Mouse (Mus musculus) heart, embryonic 16.5 days (tissue): ENCODE results near the gene Hbq1a. TPM values are rescaled to one million over a fixed set of nuclear protein-coding genes. Genes with fewer than 3 reads are reported as not detected.

Experiments used
- ATAC-seq: fragments of 200-750 bp; cut with Nextera tagmentation; replicated peaks from 2 replicates; pipeline ENCODE4 v1.8.0; 2017; ENCODE audit warnings: moderate number of reproducible peaks; ENCODE audit not compliant: insufficient read depth, low FRiP score; ENCODE audit errors: extremely low read depth
- H3K27ac ChIP-seq: fragments of 300-500 bp; sonication (generic); 2 replicates; pipeline ENCODE4 v1.5.1; 2014; ENCODE audit warnings: mild to moderate bottlenecking, low read length, control low read depth, moderate library complexity
- H3K27me3 ChIP-seq: fragments of 300-500 bp; sonication (generic); 2 replicates; pipeline ENCODE4 v1.6.1; 2014; ENCODE audit warnings: low read length, mixed read lengths; ENCODE audit not compliant: control insufficient read depth, insufficient read depth
- H3K36me3 ChIP-seq: fragments of 300-500 bp; sonication (generic); 2 replicates; pipeline ENCODE4 v1.6.1; 2014; ENCODE audit not compliant: control insufficient read depth, insufficient read depth
- H3K4me1 ChIP-seq: fragments of 300-500 bp; sonication (generic); 2 replicates; pipeline ENCODE4 v1.6.1; 2014; ENCODE audit warnings: low read length, mixed read lengths; ENCODE audit not compliant: control insufficient read depth, insufficient read depth
- H3K4me2 ChIP-seq: fragments of 300-500 bp; sonication (generic); 2 replicates; pipeline ENCODE4 v1.6.1; 2014; ENCODE audit warnings: low read depth, mild to moderate bottlenecking, control low read depth, low read length
- H3K4me3 ChIP-seq: fragments of 300-500 bp; sonication (generic); 2 replicates; pipeline ENCODE4 v1.5.1; 2014; ENCODE audit warnings: mild to moderate bottlenecking, control low read depth, low read length
- H3K9ac ChIP-seq: fragments of 300-500 bp; sonication (generic); 2 replicates; pipeline ENCODE4 v1.6.1; 2014; ENCODE audit warnings: low read length, control low read depth
- H3K9me3 ChIP-seq: fragments of 300-500 bp; sonication (generic); replicated peaks from 2 replicates; pipeline ENCODE4 v1.6.1; 2016; ENCODE audit warnings: low read length; ENCODE audit not compliant: control insufficient read depth
- WGBS: fragments of 180-500 bp; shearing (Covaris S2); extraction: QIAGEN DNeasy Blood & Tissue Kit; methylation state at CpG from one replicate; pipeline ENCODE4 v1.1.7; 2014; 5-methylcytosine and 5-hydroxymethylcytosine counted together
- polyA plus RNA-seq: library from polyadenylated mRNA; unstranded; fragments of >200 nt; fragmentation: Nextera tagmentation; extraction: Ambion mirVana; gene quantifications from 2 replicates; pipeline ENCODE4 v1.2.1, GENCODE M21; 2015

Hbq1a gene
- polyA plus RNA-seq, 1 experiment from 2014 or later = 1.6 TPM

DNA sequence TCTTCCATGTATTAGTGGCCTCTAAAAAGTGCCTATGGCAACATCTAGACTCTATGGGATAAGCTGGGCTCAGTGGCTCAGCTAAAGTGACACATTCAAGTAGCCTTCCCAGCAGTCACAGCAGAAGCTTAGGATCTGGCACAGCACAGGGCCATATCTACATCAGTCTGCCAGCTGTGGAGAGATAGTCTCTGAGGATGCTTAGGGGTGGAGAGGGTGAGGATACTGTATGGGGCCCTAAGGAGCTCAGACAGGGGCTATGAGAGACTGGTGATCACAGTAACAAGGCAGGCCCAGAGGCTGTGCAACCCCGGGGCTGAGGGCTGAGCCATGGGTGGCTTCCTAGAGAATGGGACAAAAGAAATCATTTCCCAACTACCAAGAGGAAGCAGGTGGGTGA lies 7.1 kb downstream of the Hbq1a start:
- Histone ChIP-seq H3K4me2 (no peak overlapping the region), H3K27ac (no peak overlapping the region), H3K4me3 (no peak overlapping the region), H3K4me1 (no peaks in the 10 kb centered on the region), H3K27me3 (peaks cover 3% of the 10 kb centered on the region; the same call in 1 of the 2 replicates), H3K9ac (no peak overlapping the region), H3K36me3 (no peaks in the 10 kb centered on the region), H3K9me3 (no peaks in the 10 kb centered on the region)
- WGBS = 79% methylated on average over 1 of the region's 1 CpGs
- no peak for ATAC-seq

GRCm38 (mm10) chr11:32309446-32309845 lies 9.6 kb downstream of the Hbq1a start:
- Histone ChIP-seq H3K4me2 (no peak overlapping the region), H3K9ac (no peak overlapping the region), H3K9me3 (no peaks in the 10 kb centered on the region), H3K27me3 (no peaks in the 10 kb centered on the region; the same call in 1 of the 2 replicates), H3K27ac (no peak overlapping the region), H3K36me3 (no peaks in the 10 kb centered on the region), H3K4me1 (no peaks in the 10 kb centered on the region), H3K4me3 (no peak overlapping the region)
- 64% methylated on average over 4 of the region's 4 CpGs for WGBS
- no peak for ATAC-seq

GRCm38 (mm10) chr11:32309928-32310327 lies 10.1 kb downstream of the Hbq1a start:
- ATAC-seq = no peak
- Histone ChIP-seq H3K9ac (no peak overlapping the region), H3K36me3 (no peaks in the 10 kb centered on the region), H3K4me2 (no peak overlapping the region), H3K9me3 (no peaks in the 10 kb centered on the region), H3K4me1 (no peaks in the 10 kb centered on the region), H3K27me3 (no peaks in the 10 kb centered on the region; the same call in 1 of the 2 replicates), H3K4me3 (no peak overlapping the region), H3K27ac (no peak overlapping the region)
- 71% methylated on average over 3 of the region's 3 CpGs for WGBS

- Histone ChIP-seq H3K27ac (no peak overlapping the region), H3K4me3 (no peak overlapping the region), H3K36me3 (no peaks in the 10 kb centered on the region), H3K9me3 (no peaks in the 10 kb centered on the region), H3K27me3 (no peaks in the 10 kb centered on the region; the same call in 1 of the 2 replicates), H3K4me2 (no peak overlapping the region), H3K9ac (no peak overlapping the region), H3K4me1 (no peaks in the 10 kb centered on the region)
- WGBS = 78% methylated on average over 3 of the region's 3 CpGs
- no peak for ATAC-seq
These were observed 16.1 kb downstream of the Hbq1a start for GRCm38 (mm10) chr11:32316009-32316408.

DNA sequence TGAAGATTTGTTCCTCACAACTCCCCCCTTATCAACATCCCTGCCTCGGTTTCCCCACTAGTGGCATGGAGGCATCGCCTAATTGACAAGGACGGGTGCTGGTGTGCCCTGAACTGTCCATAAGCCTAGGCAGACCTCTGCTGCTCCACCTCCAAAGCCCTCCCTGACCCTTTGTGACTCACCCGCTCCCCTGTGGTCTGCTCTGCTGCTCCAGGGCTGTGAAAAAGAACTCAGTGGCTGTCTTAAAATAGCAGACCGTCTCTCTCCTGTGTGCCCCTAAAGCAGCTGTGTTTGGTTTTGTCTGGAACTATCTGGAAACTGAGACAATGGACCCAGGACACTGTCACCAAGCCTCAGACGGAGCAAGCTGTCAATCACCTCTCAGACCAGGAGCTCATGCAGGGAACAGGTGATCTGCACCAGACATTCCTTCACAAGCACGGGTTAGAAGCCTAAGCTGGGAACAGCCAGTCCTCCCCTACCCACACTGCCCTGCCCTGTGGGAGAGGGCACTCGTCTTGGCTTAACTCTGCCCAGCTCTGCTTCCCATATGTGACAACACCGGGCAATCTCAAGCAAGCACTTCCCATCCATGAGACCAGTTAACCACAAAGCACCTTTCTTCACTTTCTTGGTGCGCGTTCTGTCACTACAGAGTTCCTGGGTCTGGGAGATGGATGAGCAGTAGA lies 20.8 kb downstream of the Hbq1a start:
- H3K4me2 ChIP-seq = no peak overlapping the region
- ATAC-seq = no peak
- no peak overlapping the region for H3K9ac ChIP-seq
- WGBS = 52% methylated on average over 11 of the region's 11 CpGs
- H3K27ac ChIP-seq = no peak overlapping the region
- H3K27me3 ChIP-seq = no peaks in the 10 kb centered on the region
- H3K36me3 ChIP-seq = no peaks in the 10 kb centered on the region
- no peak overlapping the region for H3K4me3 ChIP-seq
- H3K9me3 ChIP-seq = no peaks in the 10 kb centered on the region
- 0 out of 2 replicates have a peak, but pooled peaks cover 2% of the 10 kb centered on the region for H3K4me1 ChIP-seq

DNA sequence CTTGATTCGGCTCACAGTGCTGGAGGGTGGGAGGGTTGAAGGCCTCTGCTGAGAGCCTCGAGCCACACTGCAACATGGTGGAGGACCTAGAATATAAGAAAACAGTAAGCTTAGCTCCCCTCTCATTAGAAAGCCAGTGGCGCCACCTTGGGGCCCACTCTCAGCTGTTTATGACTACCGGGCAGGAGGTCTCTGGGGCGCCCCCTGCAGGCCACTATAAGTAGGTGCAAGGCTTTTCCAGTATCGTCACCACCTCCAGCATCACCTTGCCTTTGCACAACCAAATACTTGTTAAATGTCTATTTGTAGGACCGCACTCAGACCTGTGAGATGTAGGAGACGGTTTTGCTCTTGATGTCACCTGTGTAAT lies 21.3 kb downstream of the Hbq1a start:
- Histone ChIP-seq H3K9me3 (no peaks in the 10 kb centered on the region), H3K27me3 (no peaks in the 10 kb centered on the region), H3K27ac (no peak overlapping the region), H3K4me2 (no peak overlapping the region), H3K4me3 (no peak overlapping the region), H3K4me1 (0 out of 2 replicates have a peak, but pooled peaks cover 2% of the 10 kb centered on the region), H3K9ac (no peak overlapping the region), H3K36me3 (no peaks in the 10 kb centered on the region)
- ATAC-seq = 0 out of 2 replicates have a peak, but pooled peaks have one; percentile 28
- WGBS = 34% methylated on average over 8 of the region's 8 CpGs

- peak overlapping the region; percentile 56 for H3K4me2 ChIP-seq
- H3K9ac ChIP-seq = peak overlapping the region; percentile 61; the same call in 1 of the 2 replicates
- no peaks in the 10 kb centered on the region for H3K9me3 ChIP-seq
- peak overlapping the region; percentile 39 for H3K4me3 ChIP-seq
- WGBS = 11% methylated on average over 15 of the region's 15 CpGs
- ATAC-seq = peak; percentile 79
- no peak overlapping the region for H3K27ac ChIP-seq
- H3K4me1 ChIP-seq = 0 out of 2 replicates have a peak, but pooled peaks cover 2% of the 10 kb centered on the region
- no peaks in the 10 kb centered on the region for H3K27me3 ChIP-seq
- H3K36me3 ChIP-seq = no peaks in the 10 kb centered on the region
These were observed 24.7 kb downstream of the Hbq1a start for GRCm38 (mm10) chr11:32324609-32325008.

- peak; percentile 79 for ATAC-seq
- Histone ChIP-seq H3K27me3 (no peaks in the 10 kb centered on the region), H3K9me3 (peaks cover 3% of the 10 kb centered on the region; the same call in 1 of the 2 replicates), H3K27ac (peak overlapping the region; percentile 31; the same call in 1 of the 2 replicates), H3K4me2 (peak overlapping the region; percentile 8; the same call in 1 of the 2 replicates), H3K4me1 (peaks cover 3% of the 10 kb centered on the region; the same call in 1 of the 2 replicates), H3K4me3 (no peak overlapping the region), H3K9ac (no peak overlapping the region), H3K36me3 (no peaks in the 10 kb centered on the region)
- 46% methylated on average over 6 of the region's 6 CpGs for whole genome bisulfite sequencing
These were observed 31.2 kb downstream of the Hbq1a start for GRCm38 (mm10) chr11:32331075-32331474.

DNA sequence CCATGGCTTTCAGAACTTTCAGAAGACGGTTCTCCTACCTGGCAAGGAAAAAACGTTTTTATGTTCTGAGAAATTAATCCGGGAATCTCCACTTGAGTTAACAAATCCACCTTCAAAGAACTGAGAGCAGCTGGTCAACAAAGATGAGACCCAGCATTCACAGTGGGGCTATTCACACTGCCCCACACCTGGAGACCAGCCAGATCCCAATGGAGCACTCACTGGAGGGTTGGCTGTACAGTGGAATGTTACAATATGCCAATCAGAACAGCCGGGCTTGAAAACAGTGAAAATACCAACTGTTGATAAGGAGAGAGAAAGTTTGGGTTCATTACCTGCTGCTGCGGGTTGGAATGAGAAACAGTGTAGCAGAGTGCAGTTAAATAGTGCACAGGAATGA lies 32.0 kb downstream of the Hbq1a start:
- Histone ChIP-seq H3K9me3 (peaks cover 6% of the 10 kb centered on the region; the same call in 1 of the 2 replicates), H3K27ac (no peak overlapping the region), H3K4me2 (no peak overlapping the region), H3K9ac (no peak overlapping the region), H3K4me1 (peaks cover 3% of the 10 kb centered on the region; the same call in 1 of the 2 replicates), H3K36me3 (no peaks in the 10 kb centered on the region), H3K4me3 (no peak overlapping the region), H3K27me3 (no peaks in the 10 kb centered on the region)
- 45% methylated on average over 5 of the region's 5 CpGs for WGBS
- no peak for ATAC-seq
